Mouse (Mus musculus): ENCODE data around the gene Cntnap1. TPM values are rescaled to one million over a fixed set of nuclear protein-coding genes. Genes with fewer than 3 reads are reported as not detected.

The Cntnap1 gene
- total and polyA plus RNA-seq, 2 experiments from 2014 or later, result 1.1 to 3.5 TPM

DNA sequence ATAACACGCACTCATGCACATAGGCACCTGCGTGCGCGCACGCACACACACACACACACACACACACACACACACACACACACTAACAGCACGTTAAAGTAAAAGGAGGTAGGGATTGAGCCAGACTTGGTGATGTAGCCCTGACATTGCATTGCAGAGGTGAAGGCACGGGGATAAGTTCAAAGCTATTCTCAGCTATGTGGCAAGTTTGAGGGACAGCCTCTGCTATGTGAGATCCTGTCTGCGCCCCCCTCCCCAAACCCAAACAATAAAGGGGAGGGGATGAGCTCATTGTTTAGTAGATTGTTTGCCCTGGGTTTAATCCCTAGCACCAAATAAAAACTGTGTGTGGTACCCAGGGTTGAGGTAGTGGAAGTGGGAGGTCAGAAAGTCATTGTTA lies 29.2 kb upstream of the Cntnap1 start:
- 75% methylated on average over 8 of the region's 8 CpGs for WGBS

DNA sequence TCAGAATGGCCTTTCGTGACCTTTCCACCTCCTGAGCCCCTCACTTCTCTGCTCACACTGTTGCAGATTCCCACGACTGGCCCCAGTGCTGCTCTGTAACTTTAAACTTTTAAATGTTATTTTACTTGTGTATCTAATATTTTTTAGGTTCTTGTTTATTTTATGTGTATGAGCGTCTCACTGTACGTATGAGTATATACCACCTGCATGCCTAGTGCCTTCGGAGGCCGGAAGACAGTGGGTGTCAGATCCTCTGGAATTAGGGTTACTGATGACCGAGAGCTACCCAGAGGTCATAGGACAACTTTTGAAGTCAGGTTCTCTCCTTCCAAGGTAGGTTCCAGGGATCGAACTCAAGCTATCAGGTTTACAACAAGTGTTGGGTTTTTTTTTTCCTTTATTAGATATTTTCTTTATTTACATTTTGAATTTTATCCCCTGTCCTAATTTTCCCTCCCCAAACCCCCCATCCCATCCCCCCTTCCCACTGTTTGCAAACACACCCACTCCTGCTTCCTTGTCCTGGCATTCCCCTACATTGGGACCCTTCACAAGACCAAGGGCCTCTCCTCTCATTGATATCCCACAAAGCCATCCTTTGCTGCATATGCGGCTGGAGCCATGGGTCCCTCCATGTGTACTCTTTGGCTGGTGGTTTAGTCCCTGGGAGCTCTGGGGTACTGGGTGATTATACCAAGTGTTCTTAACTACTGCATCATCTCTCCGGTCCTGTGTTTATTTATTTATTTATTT lies 27.9 kb upstream of the Cntnap1 start:
- WGBS, result 90% methylated on average over 10 of the region's 10 CpGs
- Histone ChIP-seq H3K9ac (no peak overlapping the region), H3K4me1 (ENCODE audit: insufficient read depth) (peaks cover 2% of the 10 kb centered on the region; the same call in 1 of the 2 replicates), H3K36me3 (ENCODE audit: insufficient read depth) (no peaks in the 10 kb centered on the region), H3K27ac (ENCODE audit: low read depth, low read length) (no peak overlapping the region), H3K27me3 (ENCODE audit: insufficient read depth, low read length) (no peaks in the 10 kb centered on the region), H3K4me3 (ENCODE audit: low read depth, low read length) (no peak overlapping the region), H3K4me2 (ENCODE audit: low read depth) (no peak overlapping the region), H3K9me3 (ENCODE audit: low read length) (no peaks in the 10 kb centered on the region)
- ATAC-seq (no peak), DNase-seq (no peak)
- no peak for TF ChIP-seq CTCF (IDR thresholded peaks at IDR 0.05; ENCODE audit: low read depth)

More for the DNA sequence above, 29.2 kb upstream of the Cntnap1 start:
- H3K4me3 ChIP-seq (ENCODE audit: low read depth, low read length), result no peak overlapping the region
- no peak overlapping the region for H3K27ac ChIP-seq (ENCODE audit: low read depth, low read length)
- H3K9ac ChIP-seq, result no peak overlapping the region
- H3K4me1 ChIP-seq (ENCODE audit: insufficient read depth), result peaks cover 2% of the 10 kb centered on the region; the same call in 1 of the 2 replicates
- DNase-seq, result no peak
- no peak overlapping the region for H3K4me2 ChIP-seq (ENCODE audit: low read depth)
- no peaks in the 10 kb centered on the region for H3K9me3 ChIP-seq (ENCODE audit: low read length)
- ATAC-seq, result no peak
- no peak for TF ChIP-seq CTCF (IDR thresholded peaks at IDR 0.05; ENCODE audit: low read depth)
- H3K36me3 ChIP-seq (ENCODE audit: insufficient read depth), result no peaks in the 10 kb centered on the region
- no peaks in the 10 kb centered on the region for H3K27me3 ChIP-seq (ENCODE audit: insufficient read depth, low read length)

- peak; percentile 64 for ATAC-seq
- no peak for TF ChIP-seq CTCF (IDR thresholded peaks at IDR 0.05; ENCODE audit: low read depth)
Measured at GRCm38 (mm10) chr11:101143338-101144225, 26.7 kb upstream of the Cntnap1 start.

DNA sequence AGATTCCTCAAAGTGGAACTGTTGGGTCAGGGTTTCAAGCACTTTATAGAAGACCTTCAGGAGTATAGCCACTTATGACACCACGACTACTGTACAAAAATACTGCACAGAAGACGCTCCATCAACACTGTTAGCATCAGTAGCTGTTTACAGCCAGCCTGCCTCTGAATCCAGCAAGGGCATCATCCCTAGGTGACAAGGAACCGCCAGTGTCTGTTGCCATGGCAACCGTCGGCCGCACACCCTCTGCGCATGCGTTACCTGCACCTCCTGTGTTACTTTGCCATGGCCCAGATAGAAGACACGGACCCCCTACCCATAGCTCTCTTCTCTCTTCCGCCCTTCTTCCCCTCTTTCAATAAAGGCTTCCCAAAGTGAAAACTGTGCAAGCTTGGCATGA lies 23.9 kb upstream of the Cntnap1 start:
- H3K9ac ChIP-seq, result no peak overlapping the region
- H3K27ac ChIP-seq (ENCODE audit: low read depth, low read length), result 0 out of 2 replicates have a peak overlapping the region, but pooled peaks have one; percentile 40
- H3K4me2 ChIP-seq (ENCODE audit: low read depth), result no peak overlapping the region
- no peaks in the 10 kb centered on the region for H3K36me3 ChIP-seq (ENCODE audit: insufficient read depth)
- DNase-seq (peak; percentile 80), ATAC-seq (peak; percentile 34; the same call in 1 of the 2 replicates)
- no peak overlapping the region for H3K4me3 ChIP-seq (ENCODE audit: low read depth, low read length)
- peaks cover 2% of the 10 kb centered on the region; the same call in 1 of the 2 replicates for H3K4me1 ChIP-seq (ENCODE audit: insufficient read depth)
- TF ChIP-seq CTCF (IDR thresholded peaks at IDR 0.05; ENCODE audit: low read depth), result no peak
- no peaks in the 10 kb centered on the region for H3K9me3 ChIP-seq (ENCODE audit: low read length)
- H3K27me3 ChIP-seq (ENCODE audit: insufficient read depth, low read length), result no peaks in the 10 kb centered on the region
- WGBS, result 11% methylated on average over 10 of the region's 10 CpGs

More at GRCm38 (mm10) chr11:101143338-101144225, 26.7 kb upstream of the Cntnap1 start:
- H3K4me3 ChIP-seq (ENCODE audit: low read depth, low read length), result peak overlapping the region; percentile 25
- no peaks in the 10 kb centered on the region for H3K36me3 ChIP-seq (ENCODE audit: insufficient read depth)
- H3K9me3 ChIP-seq (ENCODE audit: low read length), result no peaks in the 10 kb centered on the region
- H3K4me1 ChIP-seq (ENCODE audit: insufficient read depth), result peaks cover 2% of the 10 kb centered on the region; the same call in 1 of the 2 replicates
- WGBS, result 18% methylated on average over 17 of the region's 19 CpGs
- H3K4me2 ChIP-seq (ENCODE audit: low read depth), result peak overlapping the region; percentile 50
- peak overlapping the region; percentile 42 for H3K9ac ChIP-seq
- H3K27ac ChIP-seq (ENCODE audit: low read depth, low read length), result peak overlapping the region; percentile 50; the same call in 1 of the 2 replicates
- DNase-seq, result peak; percentile 69
- no peaks in the 10 kb centered on the region for H3K27me3 ChIP-seq (ENCODE audit: insufficient read depth, low read length)

- Histone ChIP-seq H3K4me2 (ENCODE audit: low read depth) (no peak overlapping the region), H3K9ac (no peak overlapping the region), H3K4me3 (ENCODE audit: low read depth, low read length) (no peak overlapping the region), H3K27ac (ENCODE audit: low read depth, low read length) (no peak overlapping the region), H3K36me3 (ENCODE audit: insufficient read depth) (no peaks in the 10 kb centered on the region), H3K4me1 (ENCODE audit: insufficient read depth) (peaks cover 2% of the 10 kb centered on the region; the same call in 1 of the 2 replicates), H3K27me3 (ENCODE audit: insufficient read depth, low read length) (no peaks in the 10 kb centered on the region), H3K9me3 (ENCODE audit: low read length) (no peaks in the 10 kb centered on the region)
- ATAC-seq (no peak), DNase-seq (no peak)
- WGBS, result 71% methylated on average over 10 of the region's 10 CpGs
- TF ChIP-seq CTCF (IDR thresholded peaks at IDR 0.05; ENCODE audit: low read depth), result no peak
Measured at GRCm38 (mm10) chr11:101148751-101149150, 21.6 kb upstream of the Cntnap1 start.

- TF ChIP-seq CTCF (IDR thresholded peaks at IDR 0.05; ENCODE audit: low read depth), result no peak
- Histone ChIP-seq H3K4me1 (ENCODE audit: insufficient read depth) (peaks cover 2% of the 10 kb centered on the region; the same call in 1 of the 2 replicates), H3K4me2 (ENCODE audit: low read depth) (no peak overlapping the region), H3K36me3 (ENCODE audit: insufficient read depth) (no peaks in the 10 kb centered on the region), H3K4me3 (ENCODE audit: low read depth, low read length) (no peak overlapping the region), H3K9me3 (ENCODE audit: low read length) (no peaks in the 10 kb centered on the region), H3K9ac (no peak overlapping the region), H3K27me3 (ENCODE audit: insufficient read depth, low read length) (no peaks in the 10 kb centered on the region), H3K27ac (ENCODE audit: low read depth, low read length) (no peak overlapping the region)
- 38% methylated on average over 9 of the region's 9 CpGs for WGBS
- ATAC-seq (no peak), DNase-seq (no peak)
Measured at GRCm38 (mm10) chr11:101149178-101150105, 20.9 kb upstream of the Cntnap1 start.
